Mouse (Mus musculus): ENCODE results near the gene Rnf216. TPM values are rescaled to one million over a fixed set of nuclear protein-coding genes. Genes with fewer than 3 reads are reported as not detected.

The Rnf216 gene
- polyA plus RNA-seq, 1 experiment: 58.3 TPM

GRCm38 (mm10) chr5:142994746-142995145 is 118.0 kb downstream of the Rnf216 start:
- TF ChIP-seq CTCF (IDR thresholded peaks at IDR 0.05; ENCODE audit: control insufficient read depth, insufficient read depth, insufficient replicate concordance, low read depth, low read length) (no peak), POLR2A (IDR thresholded peaks at IDR 0.05; ENCODE audit: control insufficient read depth, low read depth, low read length) (no peak)

GRCm38 (mm10) chr5:142989167-142989566 is 123.6 kb downstream of the Rnf216 start:
- Histone ChIP-seq H3K4me1 (ENCODE audit: control insufficient read depth, insufficient read depth, low read length) (peaks cover 4% of the 10 kb centered on the region), H3K4me3 (ENCODE audit: control insufficient read depth, low read depth, low read length) (no peak overlapping the region), H3K27me3 (ENCODE audit: control insufficient read depth, insufficient read depth, low read length) (no peaks in the 10 kb centered on the region), H3K27ac (ENCODE audit: control insufficient read depth, insufficient read depth, low read depth, low read length) (no peak overlapping the region), H3K36me3 (ENCODE audit: control insufficient read depth, insufficient read depth, low read length) (no peaks in the 10 kb centered on the region)
- TF ChIP-seq POLR2A (IDR thresholded peaks at IDR 0.05; ENCODE audit: control insufficient read depth, low read depth, low read length): no peak
- TF ChIP-seq CTCF (IDR thresholded peaks at IDR 0.05; ENCODE audit: control insufficient read depth, insufficient read depth, insufficient replicate concordance, low read depth, low read length): no peak

More at GRCm38 (mm10) chr5:142994746-142995145, 118.0 kb downstream of the Rnf216 start:
- H3K4me3 ChIP-seq (ENCODE audit: control insufficient read depth, low read depth, low read length): no peak overlapping the region
- no peaks in the 10 kb centered on the region for H3K27me3 ChIP-seq (ENCODE audit: control insufficient read depth, insufficient read depth, low read length)
- no peaks in the 10 kb centered on the region for H3K4me1 ChIP-seq (ENCODE audit: control insufficient read depth, insufficient read depth, low read length)
- no peaks in the 10 kb centered on the region for H3K36me3 ChIP-seq (ENCODE audit: control insufficient read depth, insufficient read depth, low read length)
- no peak overlapping the region for H3K27ac ChIP-seq (ENCODE audit: control insufficient read depth, insufficient read depth, low read depth, low read length)

GRCm38 (mm10) chr5:142988520-142988919 is 124.3 kb downstream of the Rnf216 start:
- H3K36me3 ChIP-seq (ENCODE audit: control insufficient read depth, insufficient read depth, low read length): no peaks in the 10 kb centered on the region
- no peak overlapping the region for H3K4me3 ChIP-seq (ENCODE audit: control insufficient read depth, low read depth, low read length)
- no peaks in the 10 kb centered on the region for H3K27me3 ChIP-seq (ENCODE audit: control insufficient read depth, insufficient read depth, low read length)
- no peak overlapping the region for H3K27ac ChIP-seq (ENCODE audit: control insufficient read depth, insufficient read depth, low read depth, low read length)
- TF ChIP-seq POLR2A (IDR thresholded peaks at IDR 0.05; ENCODE audit: control insufficient read depth, low read depth, low read length) (no peak), CTCF (IDR thresholded peaks at IDR 0.05; ENCODE audit: control insufficient read depth, insufficient read depth, insufficient replicate concordance, low read depth, low read length) (no peak)
- H3K4me1 ChIP-seq (ENCODE audit: control insufficient read depth, insufficient read depth, low read length): peaks cover 4% of the 10 kb centered on the region

GRCm38 (mm10) chr5:142984271-142984670 is 128.5 kb downstream of the Rnf216 start:
- Histone ChIP-seq H3K36me3 (ENCODE audit: control insufficient read depth, insufficient read depth, low read length) (no peaks in the 10 kb centered on the region), H3K4me1 (ENCODE audit: control insufficient read depth, insufficient read depth, low read length) (peaks cover 4% of the 10 kb centered on the region), H3K4me3 (ENCODE audit: control insufficient read depth, low read depth, low read length) (no peak overlapping the region), H3K27ac (ENCODE audit: control insufficient read depth, insufficient read depth, low read depth, low read length) (no peak overlapping the region), H3K27me3 (ENCODE audit: control insufficient read depth, insufficient read depth, low read length) (no peaks in the 10 kb centered on the region)
- TF ChIP-seq POLR2A (IDR thresholded peaks at IDR 0.05; ENCODE audit: control insufficient read depth, low read depth, low read length) (no peak), CTCF (IDR thresholded peaks at IDR 0.05; ENCODE audit: control insufficient read depth, insufficient read depth, insufficient replicate concordance, low read depth, low read length) (no peak)

- no peaks in the 10 kb centered on the region for H3K36me3 ChIP-seq (ENCODE audit: control insufficient read depth, insufficient read depth, low read length)
- no peak overlapping the region for H3K4me3 ChIP-seq (ENCODE audit: control insufficient read depth, low read depth, low read length)
- H3K4me1 ChIP-seq (ENCODE audit: control insufficient read depth, insufficient read depth, low read length): peaks cover 4% of the 10 kb centered on the region
- TF ChIP-seq POLR2A (IDR thresholded peaks at IDR 0.05; ENCODE audit: control insufficient read depth, low read depth, low read length) (no peak), CTCF (IDR thresholded peaks at IDR 0.05; ENCODE audit: control insufficient read depth, insufficient read depth, insufficient replicate concordance, low read depth, low read length) (no peak)
- no peak overlapping the region for H3K27ac ChIP-seq (ENCODE audit: control insufficient read depth, insufficient read depth, low read depth, low read length)
- H3K27me3 ChIP-seq (ENCODE audit: control insufficient read depth, insufficient read depth, low read length): no peaks in the 10 kb centered on the region
These were observed 129.6 kb downstream of the Rnf216 start for GRCm38 (mm10) chr5:142983174-142983573.

GRCm38 (mm10) chr5:142982046-142982801 is 130.6 kb downstream of the Rnf216 start:
- Histone ChIP-seq H3K4me1 (ENCODE audit: control insufficient read depth, insufficient read depth, low read length) (peaks cover 4% of the 10 kb centered on the region), H3K27me3 (ENCODE audit: control insufficient read depth, insufficient read depth, low read length) (no peaks in the 10 kb centered on the region), H3K36me3 (ENCODE audit: control insufficient read depth, insufficient read depth, low read length) (no peaks in the 10 kb centered on the region), H3K4me3 (ENCODE audit: control insufficient read depth, low read depth, low read length) (no peak overlapping the region), H3K27ac (ENCODE audit: control insufficient read depth, insufficient read depth, low read depth, low read length) (no peak overlapping the region)
- TF ChIP-seq POLR2A (IDR thresholded peaks at IDR 0.05; ENCODE audit: control insufficient read depth, low read depth, low read length): no peak
- no peak for TF ChIP-seq CTCF (IDR thresholded peaks at IDR 0.05; ENCODE audit: control insufficient read depth, insufficient read depth, insufficient replicate concordance, low read depth, low read length)

- Histone ChIP-seq H3K27ac (ENCODE audit: control insufficient read depth, insufficient read depth, low read depth, low read length) (no peak overlapping the region), H3K36me3 (ENCODE audit: control insufficient read depth, insufficient read depth, low read length) (no peaks in the 10 kb centered on the region), H3K27me3 (ENCODE audit: control insufficient read depth, insufficient read depth, low read length) (no peaks in the 10 kb centered on the region), H3K4me3 (ENCODE audit: control insufficient read depth, low read depth, low read length) (no peak overlapping the region), H3K4me1 (ENCODE audit: control insufficient read depth, insufficient read depth, low read length) (peaks cover 6% of the 10 kb centered on the region)
- TF ChIP-seq CTCF (IDR thresholded peaks at IDR 0.05; ENCODE audit: control insufficient read depth, insufficient read depth, insufficient replicate concordance, low read depth, low read length): no peak
- no peak for TF ChIP-seq POLR2A (IDR thresholded peaks at IDR 0.05; ENCODE audit: control insufficient read depth, low read depth, low read length)
These were observed 136.3 kb downstream of the Rnf216 start for GRCm38 (mm10) chr5:142976516-142976915.
